Mouse (Mus musculus) myocyte (in vitro differentiated cells): ENCODE data around the gene Scfd2.

Experiments
- MYOG ChIP-seq, 3 experiments: IDR thresholded peaks; one replicate each; pipeline ENCODE4 v1.6.1; 2011; ENCODE audit warnings: control low read depth in 2 of 3, low read depth in 2 of 3, mild to moderate bottlenecking in 2 of 3; ENCODE audit not compliant: insufficient read length in 2 of 3, control insufficient read depth in 1 of 3, insufficient read depth in 1 of 3
- POLR2A ChIP-seq: IDR thresholded peaks from one replicate; pipeline ENCODE4 v1.6.1; 2011; ENCODE audit warnings: low read depth, mild to moderate bottlenecking, control low read depth, moderate library complexity; ENCODE audit not compliant: insufficient read length
- USF1 ChIP-seq: IDR thresholded peaks from one replicate; pipeline ENCODE4 v1.6.1; 2011; ENCODE audit warnings: low read depth, mild to moderate bottlenecking, control low read depth, moderate library complexity

- TF ChIP-seq POLR2A (no peak), MYOG (IDR thresholded peaks at IDR 0.05; ENCODE audit: control insufficient read depth in 1 of 3, insufficient read depth in 1 of 3, insufficient read length in 2 of 3, low read depth in 2 of 3) (no peak), USF1 (no peak)
These were observed 329.0 kb downstream of the Scfd2 start for GRCm38 (mm10) chr5:74202515-74202914.
